Mouse (Mus musculus): ENCODE measurements around the gene Sema4d. TPM values are rescaled to one million over a fixed set of nuclear protein-coding genes. Genes with fewer than 3 reads are reported as not detected.

The Sema4d gene
- total RNA-seq, 1 experiment from 2014 or later, result 131 TPM

DNA sequence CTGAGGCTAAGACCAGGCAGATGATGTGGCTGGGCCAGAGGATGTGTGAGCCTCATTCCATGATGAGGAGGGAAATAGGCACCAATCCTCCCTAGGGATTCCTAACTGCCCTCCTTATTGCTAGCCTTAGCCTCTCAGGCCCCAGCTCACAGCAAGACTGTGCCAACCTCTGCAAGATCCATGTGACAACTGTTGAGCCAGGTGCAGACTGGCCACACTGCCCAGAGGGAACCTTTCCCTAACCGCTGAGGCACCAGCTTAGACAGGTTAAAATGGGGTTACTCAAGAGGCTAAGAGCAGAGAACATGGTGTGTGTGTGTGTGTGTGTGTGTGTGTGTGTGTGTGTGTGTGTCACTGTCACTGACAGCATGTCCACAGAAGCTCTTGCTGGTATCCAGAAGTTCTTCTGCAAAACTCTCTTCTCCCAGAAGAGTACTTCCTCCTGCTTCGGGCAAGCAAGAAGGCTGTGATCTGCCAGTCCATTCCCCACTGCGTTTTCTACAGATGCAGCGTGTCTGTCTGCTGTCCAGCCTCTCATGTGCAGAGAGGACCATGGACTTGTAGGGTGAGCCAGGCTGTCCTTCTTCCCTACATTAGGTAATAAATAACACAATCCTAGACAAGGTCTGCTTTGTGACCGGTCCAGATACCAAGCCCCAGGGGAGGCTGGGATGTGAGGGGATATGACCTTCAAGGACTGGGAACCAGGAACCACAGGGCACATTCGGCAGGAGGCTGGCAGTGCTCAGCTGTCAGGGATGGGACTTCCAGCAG, 24.8 kb upstream of the Sema4d start:
- no peak for ATAC-seq (ENCODE audit: extremely low read depth, insufficient number of reproducible peaks, low FRiP score, poor library complexity, severe bottlenecking)

DNA sequence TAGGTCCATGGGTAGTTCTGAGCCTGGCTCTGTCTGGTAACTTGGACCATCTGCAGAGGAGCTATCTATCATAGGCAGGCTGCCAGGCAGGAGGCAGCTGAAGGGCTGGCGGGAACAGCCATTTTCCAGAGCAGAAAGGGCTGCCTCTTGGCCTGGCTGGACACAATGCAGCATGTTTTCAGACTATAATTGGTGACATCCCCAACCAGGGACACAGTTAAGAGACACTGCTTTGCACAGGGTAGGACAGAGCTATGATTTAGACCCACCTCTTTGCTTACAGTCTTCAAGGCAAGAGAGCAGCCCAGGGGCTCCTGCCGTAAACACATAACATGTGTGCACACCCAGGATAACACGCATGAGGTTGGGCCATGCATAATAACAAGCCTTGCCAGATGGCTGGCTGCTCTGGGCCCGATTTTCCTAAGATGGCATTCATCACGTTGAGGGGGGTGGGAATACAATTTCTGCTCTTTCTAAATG, 23.1 kb upstream of the Sema4d start:
- no peak for ATAC-seq (ENCODE audit: extremely low read depth, insufficient number of reproducible peaks, low FRiP score, poor library complexity, severe bottlenecking)

DNA sequence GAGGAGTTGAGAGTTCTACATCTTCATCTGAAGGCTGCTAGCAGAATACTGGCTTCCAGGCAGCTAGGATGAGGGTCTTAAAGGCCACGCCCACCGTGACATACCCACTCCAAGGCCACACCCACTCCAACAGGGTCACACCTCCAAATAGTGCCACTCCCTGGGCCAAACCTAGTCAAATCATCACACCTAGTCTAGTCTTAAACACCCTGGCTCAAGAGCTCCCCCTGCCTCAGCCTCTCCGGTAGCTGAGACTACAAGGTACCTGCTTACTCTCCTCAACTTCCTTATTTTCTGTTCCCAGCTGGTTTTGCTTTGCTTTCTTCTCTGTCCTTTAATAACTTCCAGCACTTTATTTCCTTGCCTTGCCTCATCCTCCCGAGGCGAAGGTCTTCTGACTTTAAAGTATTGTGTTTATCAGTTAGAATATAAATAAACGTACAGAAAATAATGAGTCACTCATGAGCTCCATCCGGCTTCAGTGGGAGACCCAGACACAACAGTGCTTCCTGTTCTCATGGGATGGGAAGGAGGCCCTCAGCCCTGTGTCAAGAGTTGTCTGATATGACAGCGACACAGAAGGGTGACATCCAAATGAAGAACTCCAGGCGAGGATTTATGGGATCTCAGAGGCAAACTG, 22.4 kb upstream of the Sema4d start:
- peak; percentile 78 for ATAC-seq (ENCODE audit: extremely low read depth, insufficient number of reproducible peaks, low FRiP score, poor library complexity, severe bottlenecking)

DNA sequence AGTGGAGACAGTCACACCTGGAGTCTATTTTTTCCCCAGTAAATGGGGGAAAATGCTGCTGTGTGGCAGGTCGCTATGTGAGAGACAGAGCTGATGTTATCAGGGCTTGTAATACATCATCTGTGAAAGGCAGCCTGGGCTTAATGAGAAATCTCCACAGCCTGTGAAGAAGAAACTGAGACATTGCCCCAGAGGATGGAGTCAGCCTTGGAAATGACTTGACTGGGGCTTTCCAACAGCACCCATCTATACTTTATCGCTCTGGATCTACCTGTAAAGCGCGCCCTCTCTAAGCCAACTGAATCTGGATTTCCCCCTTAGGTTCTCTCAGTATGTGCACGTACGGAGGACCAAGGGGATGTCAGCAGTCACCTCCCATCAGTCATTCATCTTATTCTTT, 21.1 kb upstream of the Sema4d start:
- no peak for ATAC-seq (ENCODE audit: extremely low read depth, insufficient number of reproducible peaks, low FRiP score, poor library complexity, severe bottlenecking)

DNA sequence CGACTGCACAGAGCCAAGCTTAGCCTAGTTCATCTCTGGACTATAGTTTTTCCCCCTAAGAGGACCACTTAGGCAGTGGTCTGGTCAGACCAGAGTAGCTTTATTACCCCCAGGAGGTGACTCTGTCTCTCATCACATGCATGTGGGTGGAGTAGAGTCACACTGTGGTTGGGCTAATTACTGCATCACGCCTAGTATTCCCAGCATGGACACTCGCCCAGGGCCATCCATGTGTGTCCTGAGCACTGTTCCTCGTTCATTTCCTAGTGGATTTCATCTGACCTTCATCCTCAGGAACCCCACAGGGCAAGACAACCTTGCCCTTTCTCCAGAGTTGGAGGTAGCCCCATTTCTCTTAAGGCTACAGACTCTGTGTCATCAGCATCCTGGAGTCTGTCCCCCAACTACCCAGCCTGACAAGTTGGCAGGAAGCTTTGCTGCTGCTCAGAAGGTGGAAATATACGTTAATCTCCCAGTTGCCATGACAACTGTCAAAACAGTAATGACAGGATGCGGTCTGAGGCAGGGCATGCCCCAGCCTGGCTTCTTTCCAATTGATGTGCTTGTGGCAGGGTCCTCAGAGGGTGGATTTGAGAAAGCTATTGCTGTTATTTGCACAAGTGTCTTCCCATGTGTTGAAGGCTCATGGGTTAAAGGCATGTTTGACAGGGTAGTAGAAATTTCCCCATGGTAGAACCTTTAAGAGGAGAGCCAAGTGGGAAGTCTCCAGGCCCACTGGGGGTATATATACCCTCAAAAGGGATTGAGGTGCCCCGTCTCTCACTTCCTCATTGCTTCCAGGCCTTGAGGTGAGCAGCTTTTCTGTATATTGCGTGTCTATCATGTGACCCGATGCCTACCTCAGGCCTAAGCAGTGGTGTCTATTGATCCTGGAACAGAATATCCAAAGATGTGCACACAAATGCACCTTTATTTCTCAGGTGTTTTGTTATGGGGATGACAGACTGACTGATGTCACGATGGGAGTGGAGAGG, 20.4 kb upstream of the Sema4d start:
- peak; percentile 67 for ATAC-seq (ENCODE audit: extremely low read depth, insufficient number of reproducible peaks, low FRiP score, poor library complexity, severe bottlenecking)

DNA sequence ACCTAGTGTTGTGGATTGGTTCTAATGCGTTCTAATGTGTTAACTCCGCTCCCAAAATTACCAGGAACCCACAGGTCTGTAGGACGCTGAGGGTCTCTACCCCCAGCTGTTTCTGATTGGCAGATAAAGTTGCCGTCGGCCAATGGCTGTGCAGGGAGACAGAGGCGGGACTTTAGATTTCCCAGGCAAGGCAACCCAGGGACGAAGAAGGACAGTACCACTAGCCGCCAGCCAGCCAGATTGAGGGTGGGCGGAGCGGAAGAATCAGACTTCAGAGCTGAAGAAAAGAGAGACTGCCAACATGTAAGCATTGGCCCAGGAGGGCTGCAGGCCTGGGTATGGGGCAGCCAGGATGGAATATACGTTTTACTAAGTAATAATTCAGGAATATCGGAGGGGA, 14.6 kb upstream of the Sema4d start:
- ATAC-seq (ENCODE audit: extremely low read depth, insufficient number of reproducible peaks, low FRiP score, poor library complexity, severe bottlenecking), result no peak

DNA sequence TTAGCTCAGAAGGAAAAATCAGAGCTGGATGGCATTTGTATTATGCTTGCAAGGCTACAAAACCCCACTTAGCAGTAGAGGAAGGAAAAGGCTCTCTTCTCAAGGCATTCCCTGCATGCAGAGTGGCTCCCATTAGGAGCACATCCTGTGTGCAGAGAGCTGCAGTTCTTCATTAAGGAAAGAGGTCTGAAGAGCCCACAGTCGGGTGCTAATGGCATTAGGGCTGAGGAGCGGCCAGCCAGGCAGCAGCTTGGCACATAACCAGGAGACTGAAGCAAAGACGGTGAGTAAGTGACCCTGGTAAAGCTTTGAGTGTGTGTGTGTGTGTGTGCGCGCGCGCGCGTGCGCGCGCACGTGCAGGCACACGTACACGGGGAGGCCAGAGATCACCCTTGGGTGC, 12.7 kb upstream of the Sema4d start:
- no peak for ATAC-seq (ENCODE audit: extremely low read depth, insufficient number of reproducible peaks, low FRiP score, poor library complexity, severe bottlenecking)

DNA sequence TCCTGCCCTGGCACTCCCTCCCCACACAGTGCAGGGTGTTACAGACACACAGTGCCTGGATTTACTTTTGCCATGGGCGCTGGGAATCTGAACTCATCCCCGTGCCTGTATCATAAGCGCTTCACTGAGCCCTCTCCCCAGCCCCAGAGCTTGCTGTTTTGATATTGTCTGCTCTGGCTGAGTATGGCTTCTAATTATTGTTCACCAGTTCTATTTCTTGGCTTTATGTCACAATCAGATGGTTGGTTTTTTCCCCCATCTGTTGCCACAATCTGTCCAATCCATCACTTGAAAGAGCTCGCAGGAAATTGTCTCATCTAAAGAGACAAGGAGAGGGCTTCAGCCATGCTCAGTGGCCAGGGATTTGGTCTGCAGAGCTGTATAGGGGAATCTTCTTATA, 12.1 kb upstream of the Sema4d start:
- no peak for ATAC-seq (ENCODE audit: extremely low read depth, insufficient number of reproducible peaks, low FRiP score, poor library complexity, severe bottlenecking)

DNA sequence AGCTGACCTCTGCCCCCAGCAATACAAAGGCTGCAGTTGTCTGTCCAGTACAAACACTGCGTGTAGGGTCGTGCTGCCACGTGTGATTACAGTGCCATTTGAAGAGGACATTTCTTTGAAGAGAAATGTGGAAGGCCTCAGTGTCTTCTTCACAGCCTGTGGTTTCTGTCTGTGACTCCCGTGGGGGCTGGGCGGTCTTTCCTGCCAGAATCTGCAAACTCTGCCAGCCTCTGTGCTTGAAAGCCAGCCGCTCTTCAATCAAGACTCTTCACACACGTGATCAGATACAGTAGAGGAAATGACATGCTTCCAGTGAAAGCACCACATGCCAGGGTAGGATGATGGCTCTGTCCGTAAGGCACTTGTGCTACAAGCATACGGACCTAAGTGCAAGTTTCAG, 7.4 kb upstream of the Sema4d start:
- peak; percentile 65 for ATAC-seq (ENCODE audit: extremely low read depth, insufficient number of reproducible peaks, low FRiP score, poor library complexity, severe bottlenecking)

DNA sequence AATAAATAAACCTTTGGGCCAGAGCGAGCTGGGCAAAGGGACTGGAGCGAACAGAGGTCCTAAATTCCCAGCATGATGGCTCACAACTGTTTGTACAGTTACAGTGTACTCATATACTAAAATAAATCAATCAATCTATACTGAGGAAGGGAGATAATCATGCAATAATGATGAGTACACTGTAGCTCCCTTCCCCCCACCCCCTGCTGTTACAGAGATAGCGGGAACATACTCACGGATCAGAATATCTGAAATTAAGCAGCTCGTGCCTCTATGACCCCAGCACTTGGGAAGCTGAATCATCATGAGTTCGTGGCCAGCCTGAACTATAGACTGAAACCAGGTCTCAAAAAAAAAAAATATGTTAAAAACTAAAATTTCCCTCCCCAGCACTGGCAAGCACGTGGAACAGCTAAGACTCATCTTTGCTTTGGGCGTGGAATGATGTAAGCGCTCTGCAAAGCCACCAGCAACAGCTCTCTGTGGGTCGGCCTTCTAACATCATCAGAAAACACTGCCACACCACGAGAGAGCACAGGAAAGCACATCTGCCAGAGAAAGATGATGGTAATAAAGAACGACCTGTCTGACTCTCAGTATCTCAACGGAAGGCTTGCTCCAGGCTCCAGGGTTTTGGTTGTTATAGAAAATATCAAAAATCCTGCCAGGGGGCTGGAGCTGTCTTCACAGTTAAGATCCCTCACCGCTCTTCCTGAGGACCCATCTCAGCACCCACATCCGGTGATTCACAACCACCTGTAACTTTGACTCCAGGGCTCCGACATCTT, 6.4 kb upstream of the Sema4d start:
- ATAC-seq (ENCODE audit: extremely low read depth, insufficient number of reproducible peaks, low FRiP score, poor library complexity, severe bottlenecking), result no peak

DNA sequence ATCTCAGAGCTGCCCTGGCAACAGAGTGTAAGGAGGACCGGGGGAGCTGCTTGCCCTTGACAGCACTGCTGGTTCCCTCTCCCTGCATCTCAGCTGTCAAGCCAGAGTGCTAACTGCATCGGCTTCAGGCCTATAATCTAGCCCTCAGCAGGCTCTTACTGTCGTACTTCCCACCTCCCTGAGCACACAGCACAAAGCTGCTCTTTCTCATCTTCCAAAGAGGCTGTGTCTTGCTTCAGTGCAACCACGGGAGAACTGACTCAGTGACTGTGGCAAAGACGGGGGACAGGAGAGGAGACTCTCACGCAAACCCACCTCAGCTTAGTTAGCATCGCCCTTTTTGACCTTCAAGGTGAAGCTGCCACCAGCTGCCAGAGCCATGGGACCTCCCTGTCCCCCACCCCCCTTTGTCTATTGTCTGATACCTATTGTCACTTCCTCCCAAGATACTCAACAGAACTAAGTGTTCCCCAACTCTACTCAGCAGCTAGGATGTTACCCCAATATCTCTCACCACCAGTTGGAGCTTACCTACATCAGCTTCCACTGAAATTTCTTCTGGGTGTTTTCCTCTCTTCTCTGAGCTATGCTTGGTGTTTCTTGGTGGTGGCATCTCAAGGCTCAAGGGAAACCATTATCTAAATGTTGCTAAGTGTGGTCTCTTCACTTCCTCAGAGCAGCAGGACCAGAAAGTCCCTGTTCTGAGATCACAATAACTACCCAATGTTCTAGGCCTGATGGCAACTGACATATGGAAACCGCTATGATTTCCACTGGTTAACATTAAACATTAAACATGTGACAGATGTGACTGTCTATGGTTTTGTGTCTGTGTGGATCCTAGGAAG, 4.6 kb upstream of the Sema4d start:
- peak; percentile 33; the same call in 1 of the 2 replicates for ATAC-seq (ENCODE audit: extremely low read depth, insufficient number of reproducible peaks, low FRiP score, poor library complexity, severe bottlenecking)

DNA sequence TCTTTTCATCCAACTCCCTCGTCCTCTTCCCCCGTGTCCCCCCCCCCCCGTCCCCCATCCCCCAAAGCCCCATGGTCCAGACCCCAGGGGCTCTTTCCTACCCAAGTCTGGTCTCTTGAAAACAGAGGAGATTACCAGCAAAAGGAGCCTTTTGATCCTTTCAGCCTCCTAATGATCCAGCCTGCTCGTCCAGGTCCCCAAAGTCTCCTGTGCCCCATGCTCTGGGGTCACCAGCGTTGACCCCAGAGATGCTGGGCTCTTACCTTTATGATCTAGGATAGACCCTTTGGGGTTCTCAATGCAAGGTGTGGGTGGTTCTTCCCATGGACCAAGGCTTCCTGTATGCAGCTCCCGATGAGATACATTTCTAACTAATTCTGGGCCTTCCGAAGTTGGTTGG, 401 bp upstream of the Sema4d start:
- ATAC-seq (ENCODE audit: extremely low read depth, insufficient number of reproducible peaks, low FRiP score, poor library complexity, severe bottlenecking), result no peak

DNA sequence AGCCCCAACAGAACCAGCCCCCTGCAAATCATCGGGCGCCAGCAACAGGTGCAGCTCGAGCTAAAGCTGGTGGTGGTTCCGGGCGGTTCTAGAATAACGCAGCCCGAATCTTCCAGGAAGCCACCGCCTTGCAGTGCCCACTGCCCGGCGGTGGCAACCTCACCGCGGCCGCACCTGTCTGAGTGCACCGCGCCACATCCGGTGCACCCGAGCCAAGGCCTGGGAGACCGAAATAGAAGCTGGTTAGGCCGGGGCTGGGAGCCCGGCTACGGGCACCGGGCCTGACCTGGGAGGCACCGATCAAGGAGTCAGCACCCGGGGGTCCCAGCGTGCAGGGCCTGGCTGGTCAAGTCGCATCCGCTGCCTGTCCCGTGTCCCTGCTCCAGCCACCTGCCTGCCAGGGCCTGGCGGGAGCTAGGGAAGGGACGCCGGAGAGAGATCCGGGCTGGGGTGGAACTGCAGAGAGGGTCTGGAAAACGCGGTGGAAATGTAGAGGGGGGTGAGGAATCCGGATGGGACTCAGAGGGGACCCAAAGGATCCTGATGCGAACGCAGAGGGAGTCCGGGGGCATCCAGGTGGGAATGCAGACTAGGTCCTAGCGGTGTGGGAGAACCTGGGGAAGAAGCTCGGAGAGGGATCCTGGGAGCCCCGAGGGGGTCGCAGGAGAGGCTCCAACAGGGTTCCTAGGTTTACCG, 670 bp downstream of the Sema4d start:
- peak; percentile 42 for ATAC-seq (ENCODE audit: extremely low read depth, insufficient number of reproducible peaks, low FRiP score, poor library complexity, severe bottlenecking)

DNA sequence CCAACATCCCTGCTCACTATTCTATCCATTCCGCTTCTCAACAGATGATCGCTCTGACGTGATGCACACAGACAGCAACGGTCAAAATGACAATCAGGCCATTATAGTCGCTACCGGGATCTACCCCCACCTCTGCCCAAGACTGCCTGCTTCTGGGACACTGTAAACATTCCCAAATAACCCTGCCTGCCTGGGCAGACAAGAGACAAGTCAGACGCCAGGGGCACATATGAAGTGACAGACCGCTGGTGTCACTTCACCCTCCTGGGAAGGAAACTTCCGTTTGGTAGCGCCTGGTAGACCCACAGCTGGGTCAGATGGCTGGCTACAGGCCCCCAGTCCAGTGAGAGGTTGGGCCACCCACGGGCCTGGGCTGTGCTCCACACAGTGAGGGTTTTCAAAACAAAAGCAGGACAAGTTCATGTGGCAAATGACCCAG, 1.4 kb downstream of the Sema4d start:
- no peak for ATAC-seq (ENCODE audit: extremely low read depth, insufficient number of reproducible peaks, low FRiP score, poor library complexity, severe bottlenecking)

DNA sequence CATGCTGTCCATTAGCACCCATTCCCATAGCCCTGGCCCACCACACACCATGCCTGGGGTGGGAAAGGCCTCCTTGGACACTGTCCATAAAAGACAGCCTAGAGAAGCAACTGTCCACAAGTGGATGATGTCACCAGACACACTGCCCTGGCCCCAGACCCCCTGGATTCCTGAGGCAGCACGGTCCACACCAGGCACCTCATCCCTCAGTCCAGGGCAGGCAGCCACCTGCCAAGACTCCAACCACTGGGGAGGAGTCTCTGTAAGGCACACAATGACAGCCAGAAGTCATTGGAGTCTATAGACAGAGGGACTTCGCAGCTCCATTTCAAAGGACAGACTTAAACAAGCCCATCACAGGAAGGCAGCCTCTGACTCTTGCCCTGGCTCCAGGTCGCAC, 1.9 kb downstream of the Sema4d start:
- ATAC-seq (ENCODE audit: extremely low read depth, insufficient number of reproducible peaks, low FRiP score, poor library complexity, severe bottlenecking), result no peak

DNA sequence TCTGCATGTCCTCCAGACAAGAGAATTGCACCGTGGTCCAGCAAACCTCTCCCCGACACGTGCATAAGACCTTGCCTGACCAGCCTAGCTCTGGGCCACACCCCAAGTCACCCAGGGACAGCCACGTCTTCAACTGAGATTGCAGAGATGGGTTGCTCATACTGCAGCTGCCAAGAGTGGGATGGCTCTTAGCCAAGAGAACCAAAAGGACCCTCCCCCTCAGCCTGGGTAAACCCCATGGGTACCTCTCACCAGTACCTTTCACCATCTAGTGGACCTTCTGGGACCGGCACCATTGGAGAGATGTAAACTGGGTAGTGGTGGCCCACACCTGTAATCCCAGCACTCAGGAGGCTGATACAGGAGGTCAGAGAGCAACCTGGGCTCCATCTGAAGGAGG, 2.8 kb downstream of the Sema4d start:
- ATAC-seq (ENCODE audit: extremely low read depth, insufficient number of reproducible peaks, low FRiP score, poor library complexity, severe bottlenecking), result no peak

DNA sequence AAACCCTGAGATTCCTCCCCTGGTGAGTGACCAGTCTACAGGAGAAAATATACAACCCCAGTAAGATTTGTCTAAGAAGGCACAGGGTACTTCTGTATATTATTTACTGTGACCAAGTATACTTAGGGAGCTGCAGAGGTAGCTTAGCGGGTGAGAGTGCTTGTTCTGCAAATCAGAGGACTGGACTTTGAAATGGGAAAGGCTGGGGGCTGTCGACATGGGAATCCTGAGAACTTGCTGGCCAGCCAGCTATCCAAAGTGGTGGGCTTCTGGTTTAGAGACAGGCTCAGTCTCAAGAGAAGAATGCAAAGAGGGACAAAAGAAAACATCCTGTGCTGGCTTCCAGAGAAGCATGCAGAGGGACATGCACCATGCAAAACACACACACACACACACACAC, 5.7 kb downstream of the Sema4d start:
- ATAC-seq (ENCODE audit: extremely low read depth, insufficient number of reproducible peaks, low FRiP score, poor library complexity, severe bottlenecking), result no peak

All from neutrophil, adult 5-6 weeks (primary cell).